Mouse (Mus musculus): Measurements from ENCODE around the gene Cenpo.
"Not testable (repeated sequence)": the region's sequence is repeated elsewhere in the genome, so short reads cannot be mapped to it uniquely, and the experiment has no call there.

Cenpo gene

GRCm38 (mm10) chr12:4233572-4234508 lies at the start of gene Cenpo, which contains the start of gene Ptrhd1:
TSS of gene Cenpo (minus strand) at chr12:4234294.
TSS of gene Ptrhd1 (plus strand) at chr12:4234027.
- peak; percentile 95 for DNase-seq

DNA sequence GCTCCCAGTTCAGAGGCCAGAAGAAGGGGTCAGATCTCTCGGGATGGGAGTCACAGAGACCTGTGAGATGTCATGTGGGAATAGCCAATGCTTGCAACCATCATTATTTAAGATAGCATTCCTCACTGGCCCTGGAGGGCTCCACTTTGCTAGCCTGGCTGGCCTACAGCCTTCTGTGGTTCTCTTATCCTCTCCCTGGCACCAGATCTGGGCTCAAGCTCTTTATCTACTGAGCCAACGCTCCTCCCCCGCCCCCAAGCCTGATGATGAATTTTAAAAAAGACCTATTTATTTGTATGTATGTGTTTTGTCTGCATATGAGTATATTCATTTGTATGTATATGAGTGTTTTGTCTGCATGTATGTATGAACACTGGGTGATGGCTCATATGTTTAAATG lies 45.8 kb upstream of the Cenpo start:
- DNase-seq, result no peak

GRCm38 (mm10) chr12:4278978-4279755 lies 45.1 kb upstream of the Cenpo start:
- no peak for DNase-seq

GRCm38 (mm10) chr12:4271078-4271477 lies 37.0 kb upstream of the Cenpo start:
- no peak for DNase-seq

DNA sequence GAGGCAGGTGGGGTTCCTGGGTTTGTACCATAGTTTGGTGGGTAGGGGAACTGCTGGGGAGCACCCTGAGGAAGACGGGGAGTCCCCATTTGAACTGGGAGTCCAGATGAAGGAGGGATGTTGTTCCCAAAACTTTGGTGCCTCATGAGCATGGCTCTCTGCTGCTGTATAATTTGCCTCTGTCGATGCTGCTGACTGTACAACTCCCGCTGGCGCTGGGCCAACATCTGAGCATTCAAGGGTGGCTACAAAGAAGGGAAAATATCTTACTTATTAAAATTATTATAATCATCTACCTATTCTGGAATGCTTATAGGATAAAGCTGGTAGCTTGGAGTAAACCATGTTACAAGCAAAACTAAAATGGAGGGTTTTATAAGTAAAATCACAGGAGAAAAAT lies 33.7 kb upstream of the Cenpo start:
- DNase-seq, result no peak

DNA sequence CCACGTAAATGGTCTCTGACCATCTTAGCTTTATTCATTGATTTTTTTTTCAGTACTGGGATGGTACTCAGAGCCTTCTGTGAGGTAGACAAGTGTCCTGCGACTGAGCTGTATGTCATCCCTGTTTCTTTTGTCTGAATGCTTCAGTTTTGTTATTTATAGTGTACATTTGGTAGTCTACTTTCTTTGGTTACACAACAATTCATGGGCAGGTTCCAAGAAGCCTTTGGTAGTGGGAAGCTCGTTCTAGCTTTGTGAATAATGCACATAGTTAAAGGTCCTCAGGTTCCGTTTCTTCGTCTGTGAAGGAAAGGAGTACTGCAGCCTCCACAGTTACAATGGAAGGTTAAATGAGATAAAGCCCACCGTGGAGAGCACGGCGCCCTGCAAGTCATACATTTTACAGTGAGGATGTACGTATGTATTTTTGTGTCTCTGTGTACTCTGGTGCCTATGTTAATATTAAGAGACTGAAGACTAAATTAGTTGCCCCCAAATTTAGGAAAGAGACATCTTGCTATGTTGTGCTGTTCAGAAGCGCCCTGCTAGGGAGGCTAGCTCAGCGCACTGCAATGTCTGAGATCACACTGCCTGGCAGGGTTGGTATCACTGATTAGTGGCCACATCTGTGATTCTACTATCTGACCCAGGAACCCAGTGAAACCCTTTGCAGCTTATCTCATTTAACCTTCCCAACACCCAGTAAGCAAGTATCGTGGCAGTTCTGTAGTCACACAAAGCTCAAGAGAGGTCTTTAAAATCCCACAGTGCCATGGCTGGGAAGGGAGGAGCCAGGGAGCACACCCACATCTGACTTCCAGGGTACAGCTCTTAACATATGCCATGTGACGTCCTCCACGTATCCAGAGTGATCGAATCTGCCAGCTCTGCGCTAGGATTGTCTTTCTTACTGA lies 18.9 kb upstream of the Cenpo start:
- no peak for DNase-seq

- DNase-seq, result no peak
Observed at GRCm38 (mm10) chr12:4249786-4250185, 15.7 kb upstream of the Cenpo start.

GRCm38 (mm10) chr12:4245742-4246141 lies 11.6 kb upstream of the Cenpo start:
- no peak for DNase-seq

- DNase-seq, result no peak
Observed at GRCm38 (mm10) chr12:4243805-4244204, 9.7 kb upstream of the Cenpo start.

- not testable (repeated sequence) for DNase-seq
Observed at GRCm38 (mm10) chr12:4240281-4240680, 6.2 kb upstream of the Cenpo start.

- no peak for DNase-seq
Observed at GRCm38 (mm10) chr12:4237481-4237880, 3.4 kb upstream of the Cenpo start.

GRCm38 (mm10) chr12:4232777-4233176 lies 1.3 kb downstream of the Cenpo start:
- no peak for DNase-seq

DNA sequence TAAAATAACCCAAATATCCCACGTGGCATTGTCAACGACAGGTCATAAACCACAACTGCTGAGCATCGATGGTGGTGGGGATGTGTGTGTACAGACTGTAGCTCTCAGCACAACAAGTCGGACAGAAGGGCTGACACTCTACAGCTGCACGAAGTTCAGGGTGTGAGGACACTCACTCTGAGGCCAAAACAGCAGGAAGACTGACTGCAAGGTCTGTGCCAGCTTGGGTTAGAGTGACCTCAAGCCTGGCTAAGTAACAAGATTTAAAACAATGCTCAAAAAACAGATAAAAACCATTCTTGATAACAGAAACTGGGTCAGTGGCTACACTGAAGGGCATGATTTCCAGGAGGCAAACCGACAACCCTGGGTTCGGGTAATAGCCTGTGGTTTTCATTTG lies 3.9 kb downstream of the Cenpo start:
- DNase-seq, result no peak

GRCm38 (mm10) chr12:4212908-4213307 lies 21.2 kb downstream of the Cenpo start:
- no peak for DNase-seq

DNA sequence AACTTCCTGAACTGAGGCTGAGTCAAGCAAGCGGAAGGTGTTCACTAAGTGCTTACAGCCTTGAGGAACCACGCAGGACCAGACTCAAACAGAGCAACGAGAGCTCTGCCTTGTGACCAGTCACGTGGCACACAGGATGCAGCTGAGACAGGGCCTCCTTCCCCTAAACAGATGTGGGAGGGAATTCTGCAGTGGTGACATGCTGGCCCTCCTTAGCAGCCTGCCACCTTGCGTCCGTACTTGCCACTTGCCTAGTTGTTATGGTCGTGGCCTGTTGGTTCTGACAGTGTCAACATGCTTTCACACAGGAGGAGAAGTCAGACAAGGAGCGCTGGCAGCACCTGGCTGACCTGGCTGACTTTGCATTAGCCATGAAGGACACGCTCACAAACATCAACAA lies 22.9 kb downstream of the Cenpo start:
- DNase-seq, result no peak

- no peak for DNase-seq
Observed at GRCm38 (mm10) chr12:4209196-4209595, 24.9 kb downstream of the Cenpo start.

DNA sequence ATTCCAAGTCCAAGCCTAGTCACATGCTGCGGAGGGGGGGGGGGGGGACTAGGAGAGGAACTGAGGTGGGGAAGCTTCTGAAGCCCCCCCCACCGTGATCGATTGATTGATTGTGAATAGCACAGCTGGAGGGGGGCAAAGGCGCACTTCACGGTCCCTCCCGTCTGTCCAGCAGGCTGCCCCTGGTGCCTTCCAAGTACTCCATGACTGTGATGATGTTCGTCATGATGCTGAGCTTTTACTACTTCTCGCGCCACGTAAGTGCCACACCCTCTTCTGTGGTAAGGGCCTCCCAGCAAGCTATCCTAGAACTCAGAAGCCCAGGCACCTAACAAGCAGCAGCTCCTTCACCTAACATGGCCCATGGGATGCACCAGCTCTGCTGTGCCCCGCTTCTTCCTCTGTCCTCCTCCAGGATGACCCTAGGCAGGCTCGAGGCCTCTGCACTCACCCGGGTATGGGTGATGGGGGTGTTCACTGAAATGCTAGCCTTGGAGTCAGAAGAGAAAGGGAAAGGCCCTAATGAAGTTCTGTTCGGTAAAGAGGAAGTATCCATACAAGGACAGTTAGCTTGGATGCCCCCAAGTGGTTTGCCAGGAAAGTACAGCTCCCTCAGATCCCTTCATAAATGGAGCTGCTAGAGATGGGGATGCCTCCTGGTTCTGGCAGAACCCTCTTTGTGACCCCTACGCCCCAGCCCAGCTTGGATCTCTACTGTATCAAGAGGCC lies 25.5 kb downstream of the Cenpo start:
- DNase-seq, result peak; percentile 55

DNA sequence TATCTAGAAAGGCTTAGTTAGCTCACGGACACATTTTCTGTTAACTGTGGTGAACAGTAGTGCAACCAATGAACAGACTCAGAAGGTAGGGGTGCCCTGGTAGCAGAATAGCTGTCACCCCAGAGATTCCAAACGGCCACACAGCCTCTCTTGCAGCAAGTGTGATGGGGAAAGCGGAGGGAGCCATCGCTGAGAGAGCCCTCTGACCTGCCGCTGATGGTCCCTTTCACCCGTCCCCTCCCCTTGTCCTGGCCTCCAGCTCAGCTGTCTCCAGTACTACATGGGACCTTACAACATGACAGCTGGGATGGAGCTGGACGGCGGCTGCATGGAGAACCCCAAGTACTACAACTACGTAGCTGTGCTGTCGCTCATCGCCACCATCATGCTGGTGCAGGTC lies 28.0 kb downstream of the Cenpo start:
- DNase-seq, result no peak

DNA sequence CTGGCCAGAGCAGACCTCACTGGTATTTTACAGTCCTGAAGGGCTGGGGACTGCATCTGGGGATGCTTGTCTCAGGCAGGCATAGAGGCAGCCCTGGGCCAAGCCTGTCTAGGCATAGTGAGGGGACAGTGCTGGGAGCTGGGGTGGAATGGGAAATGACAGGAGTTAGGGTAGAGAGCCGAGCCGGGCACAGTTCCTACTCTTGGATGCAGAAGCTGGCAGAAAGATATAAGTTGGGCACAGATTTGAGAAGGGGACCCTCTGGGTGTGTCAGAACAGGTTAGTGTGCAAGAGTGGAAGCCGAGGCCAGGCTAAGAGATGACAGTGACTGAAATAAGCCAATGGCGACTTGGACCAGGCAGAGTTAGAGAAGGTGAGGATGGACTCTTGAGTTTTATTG lies 31.9 kb downstream of the Cenpo start:
- no peak for DNase-seq

- DNase-seq, result no peak
Observed at GRCm38 (mm10) chr12:4201454-4202200, 32.5 kb downstream of the Cenpo start.

GRCm38 (mm10) chr12:4199271-4199670 lies 34.8 kb downstream of the Cenpo start:
- no peak for DNase-seq

Data from thymus, postnatal 14 days (tissue).